Mouse (Mus musculus) right cerebral cortex, postnatal 4 days (tissue): ENCODE measurements at regions not wholly inside any gene's neighbourhood (a gene's known extent, or its start where the extent isn't known, plus 50 kb on each side); places are given as distances from the start of the nearest gene placed in this dataset.

Experiments
- DNase-seq: peaks from one replicate; pipeline ENCODE4 v3.0.0-alpha.2; 2022

DNA sequence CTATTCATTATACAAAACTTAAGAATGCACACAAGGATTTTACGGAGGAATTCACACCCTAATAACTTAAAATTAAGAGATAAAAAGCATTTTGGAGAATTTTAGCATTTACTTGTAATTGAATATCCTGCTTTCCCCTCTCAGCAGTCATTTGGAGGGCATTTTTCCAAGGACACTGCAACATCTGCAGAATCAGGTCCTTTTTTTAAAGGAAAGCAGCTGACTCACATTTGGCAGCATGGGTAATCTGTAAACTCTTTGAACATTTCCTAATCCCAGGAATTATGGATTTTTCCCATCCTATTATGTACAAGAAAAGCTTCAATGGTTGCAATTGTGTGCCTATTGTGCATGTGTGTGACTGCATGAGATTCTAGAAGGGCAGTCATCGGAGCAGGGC lies 112.0 kb downstream of the Gm19410 start:
- no peak for DNase-seq

DNA sequence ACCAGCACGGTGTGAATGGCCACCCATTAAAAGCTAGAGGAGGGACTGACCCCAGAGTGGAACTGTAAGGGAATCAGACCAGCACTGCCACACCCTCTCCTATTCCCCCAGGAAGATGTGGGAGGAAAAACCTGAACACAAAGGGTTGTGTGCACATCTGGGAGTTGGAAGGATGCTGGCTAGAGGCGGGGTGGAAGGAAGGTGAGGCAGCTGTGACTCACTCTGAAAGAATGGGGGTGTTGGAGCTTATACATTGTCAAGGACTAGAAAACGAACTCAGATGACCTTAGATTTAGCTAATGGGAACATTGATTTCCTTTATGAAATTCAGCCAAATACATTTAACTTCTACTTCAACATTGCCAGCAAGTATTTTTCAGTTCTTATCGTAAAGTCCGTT lies 116.2 kb downstream of the Gm19410 start:
- DNase-seq, result no peak

DNA sequence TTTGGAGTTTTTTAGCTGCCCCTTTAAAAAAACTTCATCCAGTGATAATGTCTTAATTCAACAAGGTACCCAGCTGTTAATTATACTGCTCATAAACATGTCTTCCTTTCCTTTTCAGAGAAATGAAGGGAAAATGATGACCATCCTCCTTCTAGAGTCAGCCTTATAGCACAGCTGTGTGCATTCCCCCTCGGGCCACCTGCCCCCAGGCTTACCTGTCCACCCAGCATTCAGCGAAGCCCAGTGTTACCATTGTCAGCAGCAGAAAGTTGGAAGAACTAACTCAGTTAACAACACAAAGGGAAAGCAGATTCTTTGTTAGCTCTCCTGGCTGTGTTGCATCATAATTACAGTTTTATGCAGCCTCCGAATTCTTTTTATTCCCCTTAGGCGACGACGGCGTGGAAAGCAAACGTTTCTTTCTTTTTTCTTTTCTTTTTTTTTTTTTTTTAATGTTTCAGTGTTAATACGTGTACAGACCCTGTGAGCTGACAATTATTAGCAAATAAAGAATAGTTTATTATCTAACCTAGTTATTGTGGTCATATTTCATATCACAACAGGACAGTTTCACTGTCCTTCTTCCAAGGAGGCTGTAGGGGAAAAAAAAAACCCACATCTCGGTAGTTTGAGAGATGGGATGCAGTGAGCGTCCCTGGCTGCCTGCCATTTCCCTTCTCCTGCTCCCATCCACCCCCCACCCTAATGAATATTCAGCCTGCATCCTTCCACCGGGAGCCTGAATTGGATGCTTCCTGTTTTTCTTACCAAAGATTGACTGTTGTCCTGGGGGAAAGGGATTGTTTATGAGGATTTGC lies 117.3 kb downstream of the Gm19410 start:
- DNase-seq, result peak; percentile 77

DNA sequence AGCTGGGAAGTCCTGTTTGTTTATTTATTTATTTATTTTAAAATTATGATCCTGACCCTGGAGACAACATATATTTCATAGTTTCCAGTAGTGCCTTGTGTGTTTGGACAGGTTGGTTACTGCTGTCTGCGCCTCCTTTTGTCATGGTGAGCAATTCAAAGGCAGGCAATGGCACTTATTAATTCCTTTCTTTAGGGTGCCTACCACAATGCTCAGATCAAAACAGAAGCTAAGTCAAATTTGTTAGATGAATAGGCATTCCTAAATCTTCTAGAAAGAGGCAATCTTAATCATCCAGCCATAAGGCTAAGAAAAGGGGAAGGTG lies 117.8 kb downstream of the Gm19410 start:
- no peak for DNase-seq

DNA sequence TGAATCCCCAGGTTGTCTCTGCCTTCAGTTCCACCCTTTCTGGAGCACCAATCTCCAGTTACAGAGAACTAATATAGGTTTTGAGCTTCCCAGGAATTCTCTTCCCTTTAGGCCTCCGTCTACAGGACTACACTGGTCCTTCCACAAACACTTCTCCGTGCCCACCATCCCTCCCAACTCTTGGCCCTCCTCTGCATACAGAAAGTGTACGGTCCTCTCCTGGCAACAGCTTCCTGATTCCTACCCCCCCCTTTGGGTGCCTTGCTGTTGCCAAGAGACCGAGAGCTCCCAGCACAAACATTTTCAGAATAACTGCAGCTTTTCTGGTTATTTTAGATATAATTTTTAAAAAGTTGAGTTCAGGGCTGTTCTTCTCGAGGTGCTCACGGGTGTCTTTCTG lies 119.0 kb downstream of the Gm19410 start:
- DNase-seq, result no peak

DNA sequence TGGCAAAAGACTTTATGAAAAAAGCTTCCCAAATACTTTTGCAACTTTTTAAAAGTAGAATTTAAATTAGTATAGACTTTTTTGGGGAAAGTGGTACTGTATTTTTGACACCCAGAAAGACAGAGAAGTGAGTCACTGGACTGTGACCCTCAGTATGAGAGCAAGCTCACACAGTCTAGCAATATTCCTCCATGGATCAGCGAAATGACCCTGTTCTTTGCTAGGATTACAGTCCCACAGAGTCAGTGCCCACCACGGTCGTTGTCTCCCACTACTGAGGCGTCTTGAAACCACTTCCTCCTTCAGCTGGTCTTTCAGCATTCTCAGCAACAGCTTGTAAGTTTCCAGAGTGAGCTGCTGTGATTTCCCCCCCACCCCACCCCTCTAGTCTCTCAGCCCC lies 124.5 kb downstream of the Gm19410 start:
- DNase-seq, result no peak

DNA sequence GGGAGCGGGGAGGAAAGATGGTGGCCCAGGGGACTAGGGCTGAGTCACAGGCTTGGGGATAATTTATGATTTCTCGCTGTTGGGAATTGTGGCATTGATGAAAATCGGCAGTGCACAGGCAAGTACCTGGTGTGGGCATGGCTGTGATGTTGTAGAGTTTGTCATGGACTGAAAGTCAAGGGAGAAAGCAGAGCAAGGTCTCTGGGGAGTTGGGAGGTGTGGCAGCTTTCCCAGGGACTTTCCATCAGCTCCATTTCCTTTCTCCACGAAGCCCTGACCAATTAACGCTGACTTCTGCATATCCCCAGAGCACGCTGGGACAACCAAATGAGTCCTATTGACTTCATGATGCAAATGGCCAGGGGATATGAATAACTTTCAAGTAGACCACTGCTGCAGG lies 126.2 kb downstream of the Gm19410 start:
- no peak for DNase-seq

DNA sequence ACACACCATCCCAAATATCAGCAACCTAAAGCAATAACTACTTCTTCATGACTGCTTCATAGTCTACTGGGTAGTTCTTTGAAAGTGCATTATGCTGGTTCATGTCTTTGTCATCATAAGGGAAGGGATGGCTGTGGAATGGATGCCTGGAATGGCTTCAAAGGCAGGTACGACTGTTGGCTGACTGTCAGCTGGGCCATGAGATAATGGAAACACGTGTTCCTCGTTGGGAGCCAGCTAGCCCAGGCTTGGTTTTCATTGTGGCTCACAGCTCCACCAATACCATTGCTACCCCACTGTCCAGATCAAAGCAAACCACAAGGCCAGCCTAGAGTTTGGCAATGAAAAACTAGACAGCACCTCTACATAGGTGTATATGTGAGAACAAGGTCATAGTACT lies 132.9 kb downstream of the Gm19410 start:
- no peak for DNase-seq

DNA sequence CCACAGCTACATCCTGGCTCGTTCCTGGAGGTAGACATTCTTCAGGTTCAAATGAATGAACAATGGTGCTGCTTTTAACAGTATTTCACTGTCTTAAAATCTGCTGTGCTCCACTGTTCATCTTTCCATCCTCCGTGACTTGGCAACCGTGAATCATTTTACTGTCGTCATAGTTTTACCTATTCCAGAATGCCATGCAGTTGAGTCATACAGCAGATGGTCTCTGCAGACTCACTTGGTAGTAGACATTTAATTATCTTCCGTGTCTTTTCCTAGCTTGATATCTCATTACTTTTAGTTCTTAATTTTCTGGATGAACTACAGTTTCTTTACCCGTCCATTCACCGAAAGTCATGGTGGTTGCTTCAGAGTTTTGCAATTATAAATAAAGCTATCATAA lies 135.9 kb downstream of the Gm19410 start:
- no peak for DNase-seq

DNA sequence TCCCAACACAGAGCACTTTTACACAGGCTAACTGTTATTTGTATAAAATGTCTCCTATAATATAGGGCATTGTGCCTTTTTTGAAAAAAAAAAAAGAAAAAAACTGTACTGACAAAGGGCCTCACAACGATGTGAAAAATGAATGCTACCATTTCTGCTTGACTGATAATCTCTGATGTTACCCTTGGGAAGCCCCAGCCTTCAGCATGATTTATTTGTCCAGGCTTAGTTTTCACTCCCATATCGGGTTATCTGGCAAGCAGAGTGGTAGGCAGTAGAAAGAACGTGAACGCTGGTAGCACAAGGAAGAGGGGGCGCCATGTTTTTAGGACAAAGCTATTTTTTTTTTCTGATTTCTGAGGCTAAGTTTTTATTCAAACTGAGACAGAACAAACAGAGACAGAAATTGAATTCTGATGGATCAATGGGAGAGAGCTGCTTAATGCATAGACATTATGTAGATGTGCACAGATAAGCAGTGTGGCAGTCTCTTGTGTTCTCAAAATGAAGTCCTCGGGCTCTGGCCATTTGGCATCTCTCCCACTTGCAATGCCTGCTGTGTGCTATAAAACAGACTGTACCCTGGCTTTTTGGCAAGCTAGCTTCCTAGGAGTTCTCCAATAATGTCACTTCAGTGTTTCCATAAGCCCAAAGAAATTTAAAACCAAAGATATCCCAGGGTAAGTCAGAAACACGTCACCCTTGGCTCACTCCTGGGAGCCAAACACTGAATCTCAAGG lies 139.3 kb downstream of the Gm19410 start:
- DNase-seq, result no peak

DNA sequence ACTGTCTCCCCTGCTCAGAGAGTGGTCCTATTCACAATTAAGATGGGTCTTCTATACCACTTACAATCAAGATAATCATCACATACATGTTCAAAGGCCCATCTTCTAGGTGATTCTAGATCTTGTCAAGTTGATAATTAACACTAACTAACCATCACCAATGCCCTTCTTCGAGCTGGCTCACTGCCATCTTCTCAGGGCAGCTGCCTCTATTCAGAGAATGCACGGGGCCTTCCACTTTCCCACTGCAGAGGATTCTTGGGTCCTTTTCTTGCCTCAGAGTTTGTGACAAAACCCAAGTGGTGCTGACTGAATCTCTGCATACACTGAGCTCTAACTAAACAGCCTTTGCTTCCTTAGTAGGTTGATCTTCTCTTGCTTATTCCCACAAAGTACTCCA lies 142.4 kb downstream of the Gm19410 start:
- DNase-seq, result no peak

DNA sequence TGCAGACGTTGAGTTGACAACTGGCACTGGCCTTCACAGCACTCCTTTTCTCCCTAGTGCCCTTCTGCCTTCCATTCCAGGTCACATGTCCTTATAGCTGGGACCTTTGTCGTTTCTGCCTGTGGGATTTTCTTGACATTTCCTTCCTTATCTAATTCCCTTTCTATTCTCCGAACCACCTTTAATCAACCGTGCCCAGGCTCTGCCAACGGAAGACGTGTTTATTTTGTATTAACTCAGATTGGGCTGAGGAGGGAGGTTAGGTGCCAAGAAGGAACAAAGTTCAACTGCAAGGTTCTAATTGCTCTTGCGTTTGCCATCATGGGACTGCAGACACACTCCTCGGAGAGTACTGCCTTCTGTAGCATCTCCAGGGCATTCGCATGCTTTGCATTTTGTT lies 146.7 kb downstream of the Gm19410 start:
- no peak for DNase-seq

DNA sequence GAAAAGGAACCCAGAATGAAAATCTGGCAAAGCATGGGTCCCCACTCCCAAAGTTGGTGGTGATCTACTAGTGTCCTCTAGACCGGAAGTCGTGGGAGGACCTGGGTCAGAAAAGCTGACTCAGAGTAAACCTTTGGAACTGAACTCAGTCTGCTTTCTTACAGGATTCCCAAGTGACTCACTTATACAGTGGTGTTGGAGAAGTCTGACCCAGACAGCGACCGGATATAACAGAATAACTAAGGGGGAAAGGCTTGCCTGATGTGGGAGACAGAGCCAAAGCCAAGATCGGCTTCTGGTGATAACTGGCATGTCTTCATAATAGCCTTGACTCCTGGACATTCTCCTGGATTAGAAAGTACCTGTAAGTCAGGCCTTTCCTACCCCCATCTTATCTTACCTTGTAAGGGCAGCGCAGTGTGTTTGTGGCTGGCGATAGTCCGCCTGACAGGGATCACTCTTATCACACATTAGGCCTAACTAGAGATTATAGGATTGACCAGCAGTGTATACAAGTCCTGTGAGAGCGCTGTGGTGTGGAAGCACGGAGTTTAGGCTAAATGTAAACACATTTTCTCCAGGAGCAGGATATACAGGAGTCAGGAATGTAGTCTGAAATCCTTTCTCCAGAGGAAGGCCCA lies 150.4 kb downstream of the Gm19410 start:
- no peak for DNase-seq

DNA sequence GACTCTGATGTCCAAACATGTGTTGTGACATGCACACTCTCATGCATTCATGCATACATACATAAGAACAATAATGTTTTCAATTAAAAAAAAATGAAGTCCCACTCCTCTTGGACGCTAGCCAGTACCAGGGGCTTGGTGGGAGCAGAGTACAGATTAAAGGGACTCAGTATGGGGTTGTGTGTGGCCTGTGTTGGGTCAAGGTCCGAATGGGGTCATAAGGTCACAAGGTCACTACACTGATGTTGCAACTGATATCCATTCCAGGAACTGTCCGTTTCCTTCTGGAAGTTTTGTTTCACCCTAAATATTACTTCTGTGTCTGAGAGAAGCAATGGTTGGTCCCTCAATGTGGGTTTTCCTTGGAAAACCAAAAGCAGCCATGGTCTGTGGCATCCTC lies 152.0 kb downstream of the Gm19410 start:
- DNase-seq, result no peak

DNA sequence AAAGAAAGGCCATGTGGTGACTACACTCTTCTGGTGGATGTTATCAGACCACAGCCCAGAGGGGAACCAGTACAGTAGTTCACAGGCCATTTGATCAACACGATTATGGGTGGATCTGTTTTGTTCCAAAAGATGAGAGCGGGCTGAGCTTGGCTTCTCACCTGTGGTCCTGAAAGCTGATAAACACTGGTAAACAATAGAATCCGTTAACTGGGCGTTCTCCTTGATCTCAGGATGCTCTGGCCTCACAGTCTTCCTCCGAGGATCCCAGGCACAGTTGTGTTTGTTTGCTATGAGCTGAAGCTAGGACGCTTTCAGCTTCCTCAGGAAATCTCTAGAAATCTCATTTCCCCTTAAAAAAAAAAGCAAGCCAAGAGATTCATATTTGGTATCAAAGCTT lies 153.9 kb downstream of the Gm19410 start:
- no peak for DNase-seq

DNA sequence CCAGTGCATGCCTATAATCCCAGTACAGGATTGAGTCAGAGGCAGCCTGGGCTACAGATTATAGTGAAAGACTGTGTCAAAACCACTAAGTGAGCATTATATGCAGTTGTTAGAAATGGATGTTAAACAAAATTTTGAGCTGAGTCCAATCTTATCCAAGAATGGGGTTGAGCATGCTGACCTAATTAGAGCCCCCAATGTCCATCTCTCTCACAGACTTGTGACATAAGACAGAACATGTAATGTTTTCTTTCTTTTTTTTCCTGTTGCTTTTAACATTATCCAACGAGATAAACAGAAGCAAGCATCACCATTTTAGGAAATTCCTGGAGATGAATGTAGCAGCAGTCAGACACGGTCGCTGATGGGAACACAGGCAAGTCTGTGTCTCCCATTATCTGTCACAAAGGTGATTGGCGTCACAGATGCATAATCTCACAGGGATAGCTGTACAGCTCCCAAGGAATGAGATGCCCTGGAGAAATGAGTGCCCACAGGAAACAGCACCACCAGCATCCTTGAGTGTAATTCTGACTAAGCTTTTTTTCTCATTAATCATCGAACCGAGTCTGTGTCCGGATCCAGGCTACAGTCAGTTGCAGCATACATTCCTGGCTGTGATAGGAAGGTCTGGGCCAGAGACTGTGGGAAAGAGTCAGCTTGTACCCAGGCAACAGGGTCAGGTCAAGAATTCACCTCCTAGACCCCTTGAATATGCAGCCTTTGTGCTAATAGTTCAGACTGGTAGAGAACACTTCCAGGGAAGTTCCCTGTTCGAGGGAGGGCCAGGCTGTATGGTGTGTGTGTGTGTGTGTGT lies 154.5 kb downstream of the Gm19410 start:
- no peak for DNase-seq

DNA sequence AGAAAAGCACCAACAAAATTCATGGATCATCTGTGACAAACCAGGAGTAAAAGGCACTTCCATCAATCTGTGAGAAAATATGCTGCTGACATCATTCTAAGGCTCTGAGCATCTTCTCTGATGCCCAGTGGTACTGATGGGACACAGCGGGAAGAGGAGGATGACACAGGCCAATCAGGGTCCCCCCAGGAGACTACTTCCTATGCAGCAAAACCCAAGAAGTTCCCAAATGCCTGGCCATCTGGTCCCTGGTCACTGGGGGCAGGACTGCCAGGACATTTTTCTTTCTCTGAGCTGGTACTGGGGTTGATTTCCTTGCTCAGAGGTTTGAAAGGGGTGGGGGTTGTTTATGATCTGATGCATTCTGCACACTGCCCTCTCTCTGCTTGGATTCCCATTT lies 158.4 kb downstream of the Gm19410 start:
- no peak for DNase-seq

DNA sequence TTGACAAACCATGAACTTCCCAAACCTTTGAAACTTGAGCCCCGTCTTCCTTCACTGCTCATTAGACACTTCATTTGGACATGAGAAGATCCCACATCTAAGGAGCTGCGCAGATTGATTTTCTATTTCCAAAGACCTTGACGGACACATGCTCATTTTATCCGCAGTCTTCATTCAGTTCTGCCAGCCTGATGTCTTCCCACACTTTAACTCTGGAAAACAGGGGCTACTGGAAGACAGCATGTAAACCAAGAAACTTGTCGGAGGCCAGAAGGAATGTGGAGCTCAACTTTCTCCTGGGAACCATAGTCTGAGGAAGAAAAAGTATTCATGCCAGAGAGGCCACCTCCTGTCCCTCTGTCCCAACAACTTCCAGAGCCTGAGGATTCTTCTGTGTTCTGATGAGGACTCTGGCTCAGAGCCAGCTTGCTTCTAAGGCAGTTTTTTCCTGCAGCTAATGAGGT lies 161.8 kb downstream of the Gm19410 start:
- DNase-seq, result no peak

DNA sequence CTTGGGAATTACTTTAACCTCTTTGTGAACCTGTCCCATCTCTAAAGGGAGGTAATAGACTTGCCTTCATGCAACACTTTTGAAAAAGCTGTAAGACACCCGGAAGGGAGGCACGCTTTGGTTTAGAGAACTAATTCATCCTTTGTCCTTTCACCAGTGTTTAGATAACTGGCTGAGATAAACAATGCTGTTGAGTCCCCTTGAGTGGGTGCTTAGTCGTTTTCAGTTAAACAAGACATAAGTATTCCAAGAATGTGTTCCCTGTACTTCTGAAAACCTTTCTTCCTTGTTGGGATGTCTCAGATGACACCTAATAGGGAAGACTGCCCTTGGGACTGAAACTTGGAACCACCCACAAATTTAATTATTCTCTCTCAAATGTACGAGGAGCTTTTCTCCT lies 164.7 kb downstream of the Gm19410 start:
- DNase-seq, result no peak

DNA sequence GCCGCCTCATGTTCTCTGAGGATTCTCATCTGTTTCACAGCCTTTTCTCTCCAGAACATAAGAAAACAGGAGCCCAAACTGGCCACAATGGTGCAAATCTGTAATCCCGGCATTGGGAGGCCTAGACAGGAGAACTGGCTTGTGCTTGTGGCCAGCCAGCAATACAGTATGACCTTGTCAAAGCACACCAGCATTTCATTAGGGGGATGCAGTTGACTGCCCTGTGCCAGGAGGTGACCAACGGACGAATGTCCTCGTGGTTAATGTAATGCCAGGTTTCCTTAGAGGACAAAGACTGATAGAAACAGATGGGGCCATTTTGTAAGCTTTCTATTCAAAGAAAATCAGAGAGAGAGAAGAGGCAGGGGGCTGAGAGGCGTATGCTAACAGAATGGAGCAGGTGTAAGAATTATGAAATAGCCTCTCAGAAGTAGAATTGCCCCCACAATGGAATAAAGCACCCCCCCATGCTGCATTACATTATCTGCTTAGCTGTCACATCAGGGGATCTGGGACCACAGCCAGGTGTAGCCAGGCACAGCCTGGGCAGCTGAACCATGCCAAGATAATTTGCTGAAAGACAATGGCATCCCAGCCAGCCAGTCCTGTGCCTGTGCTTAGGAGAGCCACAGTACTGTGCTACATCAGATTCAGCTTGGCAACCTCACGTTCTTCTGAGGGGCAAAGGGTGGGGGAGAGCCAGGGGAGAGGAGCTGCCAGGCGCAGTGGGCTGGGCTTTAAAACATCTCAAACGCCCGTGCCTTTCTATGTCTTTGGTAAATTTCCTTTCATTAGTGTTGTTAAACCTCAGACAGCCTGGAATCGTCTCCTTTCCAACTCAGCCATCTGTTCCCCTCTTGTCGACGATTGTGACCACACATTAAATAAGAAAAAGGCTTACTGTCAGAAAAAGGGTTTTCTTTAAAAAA lies 167.9 kb downstream of the Gm19410 start:
- DNase-seq, result peak; percentile 71

DNA sequence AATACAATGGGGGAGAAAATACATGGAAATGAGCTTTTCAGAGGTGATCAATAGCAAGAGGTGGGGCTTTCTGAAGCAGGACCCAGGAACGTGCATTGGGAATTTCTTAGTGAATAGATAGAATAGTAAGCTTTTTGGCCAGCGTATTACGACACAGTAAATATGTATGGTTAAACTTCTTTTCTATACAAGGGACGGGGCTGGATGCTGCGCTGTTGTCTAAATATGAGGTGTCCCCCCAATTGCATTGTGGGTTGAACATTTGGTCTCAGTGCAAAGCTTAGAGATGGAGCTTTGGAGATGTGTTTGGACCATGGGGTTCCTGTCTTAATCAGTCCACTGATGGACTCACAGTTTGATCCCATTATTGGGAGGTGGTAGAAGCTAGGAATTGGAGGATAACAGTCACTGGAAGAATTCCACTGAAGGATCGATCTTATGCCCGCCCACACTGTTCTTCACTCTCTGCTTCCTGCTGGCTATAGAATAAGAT lies 168.6 kb downstream of the Gm19410 start:
- DNase-seq, result no peak

DNA sequence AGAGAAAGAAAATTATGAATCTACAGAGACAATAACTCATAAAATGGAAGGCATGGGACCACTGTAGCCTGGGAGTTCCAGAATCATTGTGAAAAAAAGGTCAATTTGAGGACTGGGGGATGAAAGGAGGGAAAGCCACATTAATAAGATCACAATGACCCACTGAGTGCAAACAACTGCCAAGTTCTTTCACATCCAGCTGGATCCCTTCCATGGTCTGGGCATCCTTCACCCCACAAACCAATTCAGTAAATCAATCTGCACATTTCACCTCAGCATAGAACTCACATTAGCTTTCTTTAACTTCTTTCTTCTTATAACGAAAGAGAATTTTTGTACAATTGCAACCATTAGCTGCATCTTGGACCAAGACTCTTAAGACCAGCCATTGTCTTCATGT lies 169.4 kb downstream of the Gm19410 start:
- DNase-seq, result no peak
